Mouse (Mus musculus) natural killer cell, adult 2 months (primary cell): ENCODE measurements at regions not wholly inside any gene's neighbourhood (a gene's known extent, or its start where the extent isn't known, plus 50 kb on each side); places are given as distances from the start of the nearest gene placed in this dataset.
A peak's percentile ranks its signal among the peaks of the same experiment; 100 is the strongest.

ENCODE experiments used
- DNase-seq, 2 experiments: peaks; one replicate each; pipeline ENCODE4 v3.0.0; 2022; ENCODE audit warnings: low spot score in 2 of 2

DNA sequence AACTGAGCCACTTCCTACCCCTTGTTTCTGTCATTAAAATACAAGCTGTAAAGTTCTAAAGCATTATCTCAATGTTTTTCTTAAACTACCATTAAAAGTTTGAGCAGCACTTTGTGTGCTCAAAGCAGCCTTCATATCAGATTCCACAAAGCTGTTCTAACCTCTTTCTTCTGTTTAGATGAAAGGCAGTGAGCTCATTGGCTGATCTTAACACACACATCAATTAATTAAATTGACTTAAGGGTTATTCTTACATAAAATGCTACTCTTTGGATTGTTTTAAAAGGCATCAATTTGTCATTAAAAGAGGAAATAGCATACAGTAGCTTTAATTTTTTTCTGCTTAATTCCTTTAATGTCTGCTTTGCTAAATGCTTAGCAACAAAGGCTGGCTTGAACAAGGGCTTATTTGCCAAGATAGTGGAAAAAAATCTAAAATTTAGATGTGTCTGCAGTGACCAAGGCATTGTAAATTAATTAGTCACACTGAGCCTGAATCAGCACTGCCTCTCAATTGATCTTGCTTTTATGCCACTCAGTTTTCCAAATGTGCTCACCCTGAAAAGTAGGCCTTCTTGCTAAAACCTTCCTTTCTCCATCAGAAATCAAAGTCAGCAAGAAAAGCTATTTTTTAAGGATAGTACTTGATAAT, 777.5 kb downstream of the Tmem114 start:
- no peak for DNase-seq

DNA sequence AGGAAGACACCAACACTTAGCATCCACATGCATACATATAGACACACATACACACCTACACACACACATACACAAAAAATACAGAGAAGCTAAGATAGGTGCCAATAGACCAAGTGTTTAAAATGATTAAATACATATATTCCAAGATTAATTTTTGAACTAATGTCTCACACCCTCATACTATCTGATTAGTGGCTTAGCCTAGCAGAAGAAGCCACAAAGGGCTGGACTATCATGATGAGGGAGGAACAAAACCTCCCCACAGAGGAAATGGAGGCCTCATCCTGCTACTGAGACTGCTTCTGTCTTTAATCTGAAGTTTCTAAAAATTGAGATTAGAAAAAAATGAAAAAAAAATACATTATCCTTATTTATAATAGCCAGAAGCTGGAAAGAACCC, 780.6 kb downstream of the Tmem114 start:
- no peak for DNase-seq

DNA sequence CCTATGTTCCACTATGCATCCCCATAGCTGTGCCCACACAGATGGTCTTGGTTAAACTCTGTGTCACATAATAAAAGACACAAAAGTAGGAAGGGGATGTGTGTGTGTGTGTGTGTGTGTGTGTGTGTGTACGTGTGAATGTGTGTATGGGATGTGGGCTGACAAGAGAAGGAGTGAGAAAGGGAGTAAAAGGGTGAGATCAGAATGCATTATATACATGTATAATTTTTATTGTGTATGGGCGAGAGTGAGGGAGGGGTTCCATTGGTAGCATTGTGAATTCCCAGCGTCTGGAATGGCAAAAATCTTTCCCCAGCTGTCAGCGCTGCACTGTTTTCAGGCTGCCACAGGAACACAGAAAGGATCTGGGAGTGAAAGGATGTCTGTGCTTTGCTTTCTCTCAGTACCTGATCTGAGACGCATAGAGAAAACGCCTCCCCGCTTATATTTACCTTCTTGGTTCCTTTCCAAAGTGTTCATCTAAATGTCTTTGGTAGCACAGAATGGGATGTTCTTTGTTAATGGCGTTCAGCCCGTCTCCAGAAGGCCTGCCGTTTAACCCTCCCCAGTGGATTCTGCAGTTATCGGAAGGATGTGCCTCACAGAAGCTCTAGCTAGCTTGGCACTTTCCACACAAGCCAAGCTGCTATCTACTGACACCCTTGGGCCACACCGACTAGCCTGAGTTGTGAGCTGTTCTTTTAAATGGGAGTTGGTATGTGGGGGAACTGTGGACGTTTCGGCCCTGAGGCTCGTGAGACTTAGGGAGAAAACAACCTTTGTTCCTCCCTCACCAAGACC, 785.8 kb downstream of the Tmem114 start:
- no peak for DNase-seq

DNA sequence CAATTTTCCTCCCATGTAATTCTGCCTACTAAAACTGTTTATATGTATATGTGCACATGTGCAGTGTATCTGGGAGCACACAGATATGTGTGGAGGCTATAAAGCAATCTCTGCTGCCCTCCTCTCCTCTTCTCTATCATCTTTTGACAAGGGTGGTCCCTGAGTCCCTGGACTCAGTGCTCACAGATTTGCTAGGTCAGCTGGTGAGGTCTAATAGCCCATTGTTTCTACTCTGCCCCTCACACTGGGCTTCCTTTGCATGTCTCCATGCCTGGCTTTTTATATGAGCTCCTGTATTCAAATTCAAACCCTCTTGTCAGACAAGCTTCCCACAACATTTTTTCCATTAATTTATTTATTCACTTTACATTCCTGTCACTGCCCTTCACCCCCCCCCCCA, 786.9 kb downstream of the Tmem114 start:
- DNase-seq, result no peak

DNA sequence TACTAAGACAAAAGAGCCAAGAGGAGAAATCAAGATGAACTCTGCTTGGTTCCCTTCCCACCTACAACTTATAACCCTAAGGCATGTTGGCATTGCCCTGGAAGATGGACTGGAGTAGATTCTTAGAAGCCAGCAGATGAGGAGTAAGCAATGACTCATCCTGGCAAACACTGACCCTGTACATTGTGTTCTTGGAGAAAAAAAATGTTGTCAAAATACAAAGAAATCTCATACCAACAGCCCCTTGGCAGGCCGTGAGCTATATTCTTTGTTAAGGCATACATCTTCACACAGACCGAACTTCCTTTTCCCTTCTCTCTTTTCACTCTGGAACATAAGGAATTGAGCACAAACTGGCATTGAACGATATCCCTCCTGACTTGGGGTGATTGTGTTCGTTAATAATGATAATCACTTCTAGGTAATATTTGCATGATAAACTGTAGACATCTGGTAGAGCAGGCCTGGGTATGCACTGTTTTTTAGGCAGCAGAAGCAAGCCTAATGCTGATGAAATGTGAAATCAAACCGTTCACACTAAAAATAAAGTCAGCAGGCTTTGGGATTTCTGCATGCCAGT, 787.7 kb downstream of the Tmem114 start:
- no peak for DNase-seq

DNA sequence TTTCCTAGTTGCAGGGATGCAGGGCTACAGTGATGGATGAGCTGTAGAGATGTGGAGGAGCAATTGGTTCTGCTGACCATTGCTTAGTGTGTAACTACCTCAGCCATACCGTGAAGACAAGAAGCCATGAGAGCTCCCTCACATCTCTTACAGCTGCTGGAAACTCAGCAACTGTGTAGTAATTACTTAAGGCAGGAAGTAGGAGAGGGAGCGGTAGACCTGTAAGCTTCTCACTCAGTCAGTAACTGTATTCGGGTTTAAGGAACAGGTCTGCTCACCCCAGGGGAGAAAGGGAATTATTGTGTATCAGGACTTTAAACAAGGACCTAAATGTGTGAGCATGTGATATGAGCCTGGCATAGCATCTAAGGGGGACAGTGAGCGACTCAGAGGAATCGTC, 788.6 kb downstream of the Tmem114 start:
- DNase-seq, result no peak

DNA sequence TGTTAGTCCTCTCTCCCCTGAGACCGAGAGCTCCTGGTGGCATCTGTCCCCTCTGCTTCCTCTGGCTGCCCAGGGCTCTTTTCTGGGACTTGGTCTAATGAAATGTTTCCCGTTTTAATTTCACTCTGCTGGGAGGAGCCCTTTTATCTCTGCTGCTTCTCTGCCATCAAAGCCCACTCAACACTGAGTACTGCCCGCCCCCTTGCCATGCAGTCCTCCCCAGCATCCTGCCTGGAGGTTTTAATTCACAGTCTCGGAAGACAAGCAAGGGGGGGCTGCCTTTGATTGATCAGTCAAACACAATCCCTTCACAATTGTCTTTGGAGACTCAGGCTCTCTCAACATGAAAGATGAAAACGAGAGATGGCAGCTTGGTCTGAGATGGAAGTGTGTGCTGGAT, 792.5 kb downstream of the Tmem114 start:
- no peak for DNase-seq

DNA sequence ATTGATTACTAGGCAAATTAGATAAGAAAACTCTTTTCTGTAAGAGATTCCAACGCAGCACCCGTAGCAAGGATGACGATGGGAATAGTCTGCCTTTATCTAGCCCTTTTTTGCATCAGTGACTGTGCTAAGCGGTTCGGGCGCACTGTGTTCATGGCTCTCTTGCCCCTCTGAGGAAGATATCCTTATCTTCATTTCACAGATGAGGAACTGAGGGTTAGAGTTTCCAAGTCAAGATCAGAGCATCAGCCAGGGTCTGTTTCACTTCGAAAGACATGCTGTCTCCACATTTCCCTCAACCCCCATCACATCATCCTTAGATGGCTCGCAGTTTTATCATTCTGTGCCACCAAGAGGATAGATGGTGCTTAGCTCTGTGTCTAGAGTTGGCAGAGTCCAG, 796.6 kb downstream of the Tmem114 start:
- no peak for DNase-seq

DNA sequence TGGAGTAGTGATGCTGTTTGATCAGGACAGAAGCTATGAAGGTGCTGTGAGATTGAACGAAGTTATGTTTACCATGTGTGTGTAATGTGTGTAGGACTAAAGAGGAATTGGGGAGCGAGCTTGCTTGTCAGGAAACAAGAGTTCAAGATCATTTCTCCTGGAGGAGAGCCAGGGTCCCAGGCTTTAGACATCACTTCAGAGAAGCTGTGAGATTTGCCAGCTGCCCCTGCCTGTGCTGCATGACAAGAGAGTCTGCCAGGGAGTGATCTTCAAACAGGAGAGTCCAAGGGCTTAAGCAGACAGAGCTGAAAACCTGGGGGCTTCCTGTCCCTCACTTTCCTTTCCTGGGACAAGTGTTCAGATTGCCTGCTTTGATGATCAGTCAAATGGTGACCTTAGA, 818.3 kb downstream of the Tmem114 start:
- no peak for DNase-seq

DNA sequence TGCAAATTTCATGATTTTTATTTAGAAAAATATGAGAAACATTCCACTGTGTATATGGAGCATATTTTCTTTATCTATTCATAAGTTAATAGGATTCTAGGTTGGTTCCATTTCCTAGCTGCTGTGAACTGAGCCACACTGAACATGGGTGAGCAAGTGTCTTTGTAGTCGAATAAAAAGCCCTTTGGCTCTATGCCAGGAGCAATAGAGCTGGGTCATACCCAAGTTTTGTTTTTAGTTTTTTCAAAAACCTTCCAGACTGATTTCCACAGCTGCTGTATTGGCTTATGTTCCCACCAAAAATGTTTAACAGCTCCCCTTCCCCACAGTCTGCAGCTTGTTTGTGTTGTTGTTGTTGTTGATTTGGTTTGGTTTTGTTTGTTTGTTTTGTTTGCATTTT, 822.5 kb downstream of the Tmem114 start:
- no peak for DNase-seq

DNA sequence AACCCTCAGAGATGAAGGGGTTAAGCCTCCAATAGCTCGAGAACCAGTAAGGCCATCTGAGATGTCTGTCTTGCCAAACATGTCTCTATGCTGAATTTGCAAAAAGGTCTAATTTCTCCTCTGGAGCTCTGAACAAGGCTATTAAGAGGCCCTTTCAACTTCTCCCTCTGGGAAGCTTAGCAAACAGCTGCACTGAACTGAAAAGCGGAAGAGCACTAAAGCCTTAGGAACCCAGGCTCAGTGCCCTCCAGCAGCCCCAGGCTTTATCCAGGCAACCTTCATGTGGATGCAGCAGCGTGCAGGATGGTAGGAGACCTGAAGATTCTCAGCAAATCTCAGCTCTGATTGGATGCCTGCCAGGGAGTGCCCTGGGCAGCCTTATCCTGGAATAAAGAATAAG, 850.1 kb downstream of the Tmem114 start:
- DNase-seq, result no peak

DNA sequence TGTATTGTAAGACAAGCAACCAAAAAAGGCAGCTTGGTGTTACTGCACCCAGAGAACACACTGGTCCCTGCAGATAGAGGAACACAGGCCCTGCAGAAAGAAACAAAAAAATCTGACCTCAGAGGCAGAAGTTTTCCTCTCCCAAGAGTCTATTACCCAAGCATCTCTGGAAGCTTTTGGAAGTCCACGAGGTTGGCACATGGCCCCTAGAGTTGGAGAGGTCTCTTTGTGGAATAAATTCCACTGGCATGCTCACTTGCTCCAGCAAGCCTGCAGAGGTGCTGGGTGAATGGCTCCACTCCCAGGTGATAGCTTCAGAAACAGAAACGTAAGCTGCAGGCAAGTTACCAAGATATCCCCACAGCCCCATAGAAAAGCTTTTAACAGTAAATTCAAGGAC, 864.1 kb downstream of the Tmem114 start:
- no peak for DNase-seq

DNA sequence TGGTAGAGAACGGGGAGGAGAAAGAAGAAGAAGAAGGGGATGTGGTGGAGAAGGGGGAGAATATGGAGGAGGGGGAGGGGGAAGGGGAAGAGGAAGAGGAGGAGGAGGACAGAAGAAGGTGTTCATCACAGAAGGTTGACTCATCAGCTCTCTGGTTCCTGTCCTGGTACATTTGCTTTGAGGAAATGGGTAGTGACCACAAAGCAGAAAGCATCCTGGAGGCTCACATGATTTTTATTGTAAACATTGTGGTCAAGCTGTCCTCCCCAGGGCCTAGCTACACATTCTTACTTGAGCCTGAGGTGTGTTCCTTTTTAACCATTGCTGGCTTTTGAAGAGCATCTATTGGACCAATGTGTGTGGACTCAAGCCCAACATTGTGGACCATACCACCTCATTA, 865.8 kb downstream of the Tmem114 start:
- DNase-seq, result peak; percentile 4 to 24

DNA sequence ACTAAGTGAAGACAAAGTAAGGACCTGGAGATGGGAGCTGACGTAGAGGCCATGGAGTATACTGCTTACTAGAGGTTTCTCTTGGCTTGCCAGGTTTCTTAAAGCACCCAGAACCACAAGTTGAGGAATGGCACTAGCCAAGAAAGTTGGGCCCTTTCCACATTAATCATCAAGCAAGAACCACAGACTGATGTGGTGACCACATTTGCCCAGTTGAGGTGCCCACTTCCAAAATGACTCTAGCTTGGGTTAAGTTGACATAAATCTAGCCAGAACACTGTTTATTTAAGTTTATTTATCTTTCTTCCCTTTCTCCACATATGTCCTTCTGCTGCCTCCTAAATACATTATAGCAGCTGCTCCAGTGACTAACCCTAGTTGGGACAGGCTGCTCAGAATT, 866.3 kb downstream of the Tmem114 start:
- DNase-seq, result no peak

DNA sequence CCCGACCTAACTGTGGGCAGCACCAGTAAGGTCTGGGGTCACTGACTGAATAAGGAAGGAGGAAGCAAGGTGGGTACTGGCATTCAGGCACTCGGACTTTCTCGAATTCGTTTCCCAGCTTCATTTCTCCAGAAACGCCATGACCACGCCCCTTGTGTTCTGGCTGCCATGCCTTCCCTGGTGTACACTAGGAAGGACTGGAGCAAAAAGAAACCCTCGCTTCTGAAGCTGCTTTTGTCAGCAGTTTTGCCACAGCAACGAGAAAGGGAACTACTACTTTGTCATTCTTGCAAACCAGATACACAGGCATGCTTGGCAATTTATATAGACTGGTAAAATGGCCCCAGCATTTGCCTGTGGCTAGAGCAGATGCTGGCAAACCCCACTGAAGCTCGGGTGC, 869.0 kb downstream of the Tmem114 start:
- DNase-seq, result no peak

DNA sequence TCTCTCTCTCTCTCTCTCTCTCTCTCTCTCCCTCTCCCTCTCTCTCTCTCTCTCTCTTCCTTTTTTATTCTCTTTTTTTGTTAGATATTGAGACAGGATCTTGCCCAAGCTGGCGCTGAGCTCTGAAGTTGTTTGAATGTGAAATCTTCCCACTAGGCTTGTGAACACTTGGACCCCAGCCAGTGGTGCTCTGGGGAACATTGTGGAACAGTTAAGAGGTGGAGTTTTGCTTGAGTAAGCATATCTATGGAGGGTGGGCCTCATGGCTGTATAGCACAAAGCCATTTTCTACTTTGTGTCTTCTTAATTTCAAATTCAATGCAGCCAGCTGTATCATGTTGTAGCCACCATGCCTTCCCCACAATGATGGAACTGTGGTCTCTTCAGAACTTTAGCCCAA, 875.4 kb downstream of the Tmem114 start:
- no peak for DNase-seq

DNA sequence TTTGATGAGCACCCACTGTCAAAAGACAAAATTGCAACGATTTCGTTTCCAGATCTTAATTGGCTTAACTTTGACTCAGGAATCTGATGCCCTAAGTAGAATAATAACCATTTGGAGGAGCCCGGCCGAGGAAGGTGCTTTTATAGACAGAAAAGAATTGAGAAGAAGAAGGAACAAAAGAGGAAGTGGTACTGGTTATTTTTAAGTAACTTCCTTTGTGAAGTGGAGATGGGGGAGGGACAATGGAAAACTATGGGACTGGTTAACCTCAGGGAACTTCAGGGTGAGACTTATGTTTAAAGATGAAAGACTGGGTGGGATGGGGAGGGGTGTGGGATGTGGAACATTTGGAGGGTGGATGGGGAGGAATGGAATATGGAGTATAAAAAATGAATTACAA, 880.9 kb downstream of the Tmem114 start:
- no peak for DNase-seq

DNA sequence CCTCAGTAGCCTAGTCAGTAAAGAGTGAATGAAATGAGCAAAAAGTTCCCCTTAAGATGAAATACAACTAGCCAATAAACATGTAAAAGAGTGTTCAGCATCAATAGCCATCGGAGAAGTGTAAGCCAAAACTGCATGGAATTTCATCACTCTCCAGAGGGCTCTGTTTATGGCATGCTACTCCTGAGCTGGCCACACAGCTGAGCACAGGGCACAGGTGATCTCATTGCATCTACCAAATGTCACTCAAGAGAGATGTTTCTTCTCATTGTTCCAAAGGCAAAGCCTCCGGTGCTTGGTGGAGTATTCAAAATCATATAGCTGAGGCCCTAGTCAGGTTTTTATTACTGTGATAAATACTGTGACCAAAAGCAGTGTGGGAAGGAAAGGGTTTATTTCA, 895.1 kb downstream of the Tmem114 start:
- DNase-seq, result no peak

DNA sequence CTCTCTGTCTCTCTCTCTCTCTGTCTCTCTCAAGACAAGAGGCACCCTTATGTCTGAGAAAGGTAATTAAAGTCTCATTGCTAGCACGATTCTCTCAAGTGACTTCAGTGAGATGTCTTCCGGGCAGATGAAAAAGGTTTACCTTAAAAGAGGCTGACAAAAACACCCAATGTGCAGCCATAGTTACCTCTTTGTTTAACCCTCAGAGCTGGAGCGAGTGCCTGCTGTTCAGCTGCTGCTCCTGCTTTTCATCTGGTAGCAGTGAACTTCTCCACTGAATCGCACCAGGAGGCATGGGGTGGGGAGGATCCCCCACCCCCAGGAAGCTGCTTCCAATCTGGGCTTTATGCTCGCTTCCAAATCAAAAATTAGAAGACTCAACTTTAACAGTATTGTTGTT, 896.0 kb downstream of the Tmem114 start:
- no peak for DNase-seq

DNA sequence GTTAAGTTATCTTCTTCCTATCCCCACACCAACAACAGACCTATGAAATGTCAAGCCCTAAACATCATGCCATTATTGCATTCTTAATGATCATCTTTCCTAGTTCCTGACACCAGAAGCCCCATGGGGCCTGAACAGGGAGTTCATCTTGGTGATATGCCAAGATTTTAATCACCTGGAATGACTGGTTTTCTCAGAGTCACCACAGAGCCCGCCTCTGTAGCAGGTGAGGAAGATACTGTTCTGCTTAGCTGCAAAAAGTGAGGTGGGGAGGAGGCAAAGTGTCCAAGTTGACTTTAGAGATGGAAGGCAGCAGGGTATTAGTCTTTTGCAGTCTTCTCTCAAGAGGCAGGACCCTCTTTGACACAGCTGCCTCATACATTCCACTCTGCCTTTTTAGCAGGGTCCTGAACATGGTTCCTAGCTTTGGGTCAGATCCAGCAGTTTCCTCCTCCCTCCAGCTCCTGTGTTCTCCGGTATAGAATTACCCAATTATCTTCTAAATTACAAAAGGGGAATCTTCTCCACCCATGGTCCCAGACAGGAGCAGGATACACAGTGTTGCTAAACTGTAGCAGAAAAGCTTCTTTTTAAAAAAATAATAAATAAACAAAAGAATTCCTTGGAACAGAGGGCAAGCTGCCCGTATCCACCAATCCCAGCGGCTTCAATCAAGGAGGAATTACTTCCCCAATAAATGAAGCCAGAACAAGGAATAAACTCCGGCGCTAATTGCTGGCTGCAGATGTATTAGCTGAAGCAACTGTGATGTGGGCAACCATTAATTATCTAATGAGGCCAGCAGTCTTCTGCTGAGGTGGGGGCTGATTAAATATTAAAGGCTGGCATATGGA, 896.8 kb downstream of the Tmem114 start:
- DNase-seq, result no peak

DNA sequence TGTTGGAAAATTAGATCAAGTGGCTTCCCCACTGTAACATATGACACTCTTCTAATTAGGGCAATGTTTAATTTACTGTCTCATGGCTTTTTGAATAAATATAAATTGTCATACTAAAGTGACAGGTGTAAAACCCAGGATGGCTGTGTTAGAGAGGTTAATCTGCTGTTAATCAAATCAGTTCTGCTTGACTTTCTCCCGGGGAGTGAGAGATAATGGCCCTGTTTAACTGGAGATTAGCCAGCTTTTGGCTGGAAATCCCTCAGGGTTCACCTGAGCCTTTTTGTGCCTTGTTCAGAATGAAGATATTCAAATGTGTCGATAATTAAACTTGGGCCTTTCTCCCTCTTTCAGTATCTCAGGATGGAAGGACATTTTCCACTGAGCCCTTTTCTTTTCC, 906.2 kb downstream of the Tmem114 start:
- DNase-seq, result no peak
